Mouse (Mus musculus): ENCODE measurements around the gene Med16.

The Med16 gene

DNA sequence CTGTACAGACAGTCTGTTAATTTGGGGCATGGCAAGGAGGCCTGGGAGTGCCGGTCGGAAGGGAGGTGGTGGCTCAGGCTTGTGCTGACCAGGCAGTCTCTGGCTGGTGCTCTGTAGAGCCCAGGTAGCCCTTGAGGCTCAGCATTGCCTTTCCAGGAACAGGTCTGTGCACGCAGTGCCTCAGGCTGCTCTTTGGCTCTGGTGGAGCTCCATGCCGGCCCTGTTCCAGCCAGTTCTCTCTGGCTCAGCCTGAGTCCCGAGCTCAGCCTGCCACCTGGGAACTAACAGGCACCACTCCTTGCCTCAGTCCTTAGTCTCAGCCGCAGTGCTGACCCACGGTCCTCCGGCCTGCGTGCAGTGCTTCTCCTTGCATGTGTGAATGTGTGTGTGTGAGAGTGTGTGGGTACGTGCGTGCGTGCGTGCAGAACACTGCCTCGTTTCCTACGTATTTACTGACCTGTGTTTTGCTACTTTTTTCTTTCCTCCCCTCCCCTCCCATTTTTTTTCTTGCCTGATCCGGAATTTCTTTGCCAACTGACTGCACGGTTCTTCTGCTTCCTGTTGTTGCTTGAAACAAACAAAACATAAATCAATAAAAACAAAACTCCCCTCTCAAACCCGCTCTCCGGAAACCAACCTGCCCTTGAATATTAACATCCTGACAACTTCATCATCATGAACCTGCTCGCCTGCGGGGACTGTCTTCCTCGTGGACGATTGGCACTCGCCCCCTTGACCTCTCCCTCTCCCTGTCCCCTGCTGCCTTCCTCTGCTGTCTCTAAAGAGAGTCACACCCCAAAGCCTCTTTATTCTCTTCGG lies 47.3 kb downstream of the Med16 start:
- no peak for DNase-seq (ENCODE audit: low read depth in 1 of 2, low spot score in 2 of 2)

DNA sequence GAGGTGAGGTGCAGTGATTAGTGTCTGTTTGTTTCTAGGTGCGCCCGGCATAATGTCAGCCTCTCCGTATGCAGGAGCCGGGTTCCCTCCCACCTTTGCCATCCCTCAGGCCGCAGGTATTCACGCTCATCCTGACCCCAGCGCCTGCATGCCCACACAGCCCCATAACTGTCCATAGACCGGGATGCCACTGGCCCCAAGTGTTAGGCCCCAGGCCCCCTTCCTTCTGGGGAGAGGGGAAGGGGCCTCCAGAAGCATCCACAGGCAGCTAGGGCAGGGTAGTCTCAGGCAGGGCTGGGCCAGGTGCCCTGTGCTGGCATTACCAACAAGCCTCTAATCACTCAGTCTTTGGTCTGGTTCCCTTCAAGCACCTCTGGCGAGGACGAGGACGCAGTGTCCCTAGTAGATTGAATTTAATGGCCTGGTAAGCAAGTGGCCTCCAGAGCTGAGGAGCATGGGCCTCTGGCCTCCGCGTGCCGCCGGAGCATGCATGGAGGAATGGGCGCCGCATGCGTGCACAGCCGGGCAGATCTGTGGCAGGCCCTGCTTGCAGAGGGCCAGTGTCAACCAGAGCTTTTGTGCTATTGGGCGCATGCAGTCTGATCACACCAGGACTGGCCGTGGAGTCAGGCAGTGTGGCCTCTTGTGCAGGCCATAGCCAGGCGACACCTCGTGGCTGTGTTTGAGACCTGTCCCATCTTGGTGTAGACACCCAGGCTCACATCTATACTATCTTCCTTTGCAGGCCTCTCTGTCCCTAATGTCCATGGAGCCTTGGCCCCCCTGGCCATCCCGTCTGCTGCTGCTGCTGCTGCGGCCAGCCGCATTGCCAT lies 48.4 kb downstream of the Med16 start:
- no peak for DNase-seq (ENCODE audit: low read depth in 1 of 2, low spot score in 2 of 2)

DNA sequence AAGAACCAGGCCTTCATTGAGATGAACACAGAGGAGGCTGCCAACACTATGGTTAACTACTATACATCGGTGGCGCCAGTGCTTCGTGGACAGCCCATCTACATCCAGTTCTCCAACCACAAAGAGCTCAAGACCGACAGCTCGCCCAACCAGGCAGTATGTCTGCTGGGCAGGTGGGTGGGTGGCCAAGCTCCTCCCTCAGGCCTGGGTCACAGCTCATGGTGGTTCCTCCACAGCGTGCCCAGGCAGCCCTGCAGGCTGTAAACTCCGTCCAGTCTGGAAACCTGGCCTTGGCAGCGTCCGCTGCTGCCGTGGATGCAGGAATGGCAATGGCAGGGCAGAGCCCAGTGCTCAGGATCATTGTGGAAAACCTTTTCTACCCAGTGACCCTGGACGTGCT lies 49.6 kb downstream of the Med16 start:
- no peak for DNase-seq (ENCODE audit: low read depth in 1 of 2, low spot score in 2 of 2)

DNA sequence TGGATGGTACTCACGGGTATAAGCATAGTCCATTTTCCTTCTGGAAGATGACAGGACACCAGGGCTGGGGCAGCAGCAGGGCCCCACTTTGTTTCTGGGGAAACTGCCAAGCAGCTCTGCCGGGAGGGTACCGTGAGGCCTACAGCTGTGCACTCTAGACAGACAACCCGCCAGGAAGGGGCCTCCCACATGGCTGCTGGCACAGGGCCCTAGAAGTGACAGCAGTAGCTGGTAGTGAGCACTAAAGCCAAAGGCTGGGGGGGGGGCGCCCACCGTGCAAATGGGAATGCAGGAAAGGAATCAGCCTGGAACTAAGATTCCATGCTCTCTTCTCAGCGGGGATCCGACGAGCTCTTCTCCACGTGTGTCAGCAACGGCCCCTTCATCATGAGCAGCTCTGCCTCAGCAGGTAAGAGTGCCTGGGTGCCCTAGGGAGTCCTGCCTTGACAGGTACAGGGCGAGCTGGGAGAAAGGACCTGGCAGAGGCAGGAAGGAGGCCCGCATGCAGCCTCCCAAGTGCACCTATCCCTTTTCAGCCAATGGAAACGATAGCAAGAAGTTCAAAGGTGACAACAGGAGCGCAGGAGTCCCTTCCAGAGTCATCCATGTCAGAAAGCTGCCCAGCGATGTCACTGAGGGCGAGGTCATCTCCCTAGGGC lies 50.2 kb downstream of the Med16 start:
- DNase-seq (ENCODE audit: low read depth in 1 of 2, low spot score in 2 of 2): no peak

DNA sequence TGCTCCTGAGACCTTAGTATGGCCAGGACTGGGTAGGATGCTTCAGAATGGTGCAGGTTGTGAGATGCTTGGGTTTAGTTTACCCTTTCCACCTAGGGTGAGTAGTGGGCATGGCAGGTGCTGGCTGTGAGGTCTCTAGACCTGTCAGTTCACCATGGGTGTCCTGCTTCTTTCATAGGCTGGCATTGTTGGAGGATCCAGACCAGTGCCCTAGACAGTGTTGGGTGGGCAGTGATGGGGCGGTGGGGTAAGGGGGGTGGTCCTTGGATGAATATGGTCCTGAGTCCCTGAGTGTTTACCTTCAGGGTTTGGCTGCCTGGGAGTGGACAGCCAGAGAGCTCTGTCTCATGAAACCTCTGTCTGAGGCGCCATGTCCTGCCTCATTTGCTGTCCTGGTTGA lies 50.8 kb downstream of the Med16 start:
- no peak for DNase-seq (ENCODE audit: low read depth in 1 of 2, low spot score in 2 of 2)

DNA sequence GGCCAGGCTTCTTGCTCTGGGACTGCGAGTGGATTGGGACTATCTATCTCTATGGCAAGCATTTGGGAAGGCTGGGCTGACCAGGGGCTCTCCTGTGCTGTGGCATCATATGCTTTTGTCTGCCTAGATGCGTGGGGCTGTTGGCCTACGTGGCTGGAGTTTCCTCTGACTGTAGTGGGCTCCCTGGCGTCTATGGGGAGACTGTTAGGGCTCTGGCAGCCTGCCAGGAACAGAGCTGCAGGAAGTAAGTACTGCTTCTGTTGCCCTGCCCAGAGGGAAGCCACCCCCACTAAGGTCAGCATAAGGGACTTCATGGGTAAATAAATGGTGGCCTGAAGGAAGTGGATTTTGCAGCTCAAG lies 51.3 kb downstream of the Med16 start:
- peak in 1 of 2 experiments; percentile 47 for DNase-seq (ENCODE audit: low read depth in 1 of 2, low spot score in 2 of 2)

DNA sequence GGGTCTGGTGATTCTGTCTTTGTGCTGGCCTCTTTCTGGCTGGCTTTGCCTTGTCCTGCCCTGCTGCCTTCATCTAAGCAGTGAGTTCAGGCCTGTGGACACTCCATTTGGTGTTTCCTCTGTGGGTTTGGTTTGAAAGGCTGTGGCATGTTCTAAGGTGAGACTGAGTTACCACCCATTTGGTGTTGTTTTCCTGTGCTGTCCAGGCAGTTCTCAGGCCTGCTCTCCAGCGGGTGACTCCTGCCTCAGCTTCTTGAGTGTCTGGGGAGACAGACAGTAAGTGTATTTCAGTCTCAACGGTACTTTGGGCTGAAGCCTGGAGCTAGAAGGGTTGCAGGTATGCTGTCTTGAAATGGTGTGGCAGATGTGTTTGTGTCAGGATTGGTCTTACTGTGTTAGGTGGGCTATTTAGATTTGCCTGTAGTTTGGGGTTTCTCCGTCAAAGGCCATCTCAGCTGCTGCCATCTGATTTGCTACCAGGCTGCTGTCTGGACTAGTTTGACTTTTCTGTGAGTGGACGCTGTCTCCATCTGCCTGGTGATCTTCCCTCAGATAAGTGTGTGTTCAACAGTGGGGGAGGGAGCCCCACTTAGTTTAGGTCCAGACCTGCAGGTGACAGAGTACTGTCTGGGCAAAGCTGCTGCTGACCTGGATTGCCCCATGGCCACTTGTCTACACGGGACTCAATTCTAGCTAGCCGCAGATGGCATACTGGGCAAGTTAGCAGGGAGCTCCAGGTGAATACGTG lies 51.8 kb downstream of the Med16 start:
- no peak for DNase-seq (ENCODE audit: low read depth in 1 of 2, low spot score in 2 of 2)

DNA sequence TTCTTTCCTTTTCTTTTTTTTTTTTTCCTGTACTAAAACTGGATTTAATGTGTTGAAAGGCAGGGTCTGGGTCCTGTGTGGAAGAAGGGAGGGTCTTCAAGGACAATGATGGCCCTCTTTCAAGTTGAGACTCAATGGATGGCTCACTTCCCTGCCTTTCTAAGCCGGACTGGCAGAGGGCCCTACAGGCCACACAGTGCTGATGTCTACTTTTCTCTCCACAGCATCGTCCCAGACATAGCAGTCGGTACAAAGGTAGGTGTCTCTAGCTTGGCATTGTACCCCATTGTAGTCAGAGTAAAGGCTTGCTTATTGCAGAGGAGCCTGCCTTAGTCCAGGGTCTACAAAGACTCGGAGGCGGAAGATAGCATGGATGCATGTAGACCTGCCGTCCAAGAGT lies 52.4 kb downstream of the Med16 start:
- DNase-seq (ENCODE audit: low read depth in 1 of 2, low spot score in 2 of 2): no peak

DNA sequence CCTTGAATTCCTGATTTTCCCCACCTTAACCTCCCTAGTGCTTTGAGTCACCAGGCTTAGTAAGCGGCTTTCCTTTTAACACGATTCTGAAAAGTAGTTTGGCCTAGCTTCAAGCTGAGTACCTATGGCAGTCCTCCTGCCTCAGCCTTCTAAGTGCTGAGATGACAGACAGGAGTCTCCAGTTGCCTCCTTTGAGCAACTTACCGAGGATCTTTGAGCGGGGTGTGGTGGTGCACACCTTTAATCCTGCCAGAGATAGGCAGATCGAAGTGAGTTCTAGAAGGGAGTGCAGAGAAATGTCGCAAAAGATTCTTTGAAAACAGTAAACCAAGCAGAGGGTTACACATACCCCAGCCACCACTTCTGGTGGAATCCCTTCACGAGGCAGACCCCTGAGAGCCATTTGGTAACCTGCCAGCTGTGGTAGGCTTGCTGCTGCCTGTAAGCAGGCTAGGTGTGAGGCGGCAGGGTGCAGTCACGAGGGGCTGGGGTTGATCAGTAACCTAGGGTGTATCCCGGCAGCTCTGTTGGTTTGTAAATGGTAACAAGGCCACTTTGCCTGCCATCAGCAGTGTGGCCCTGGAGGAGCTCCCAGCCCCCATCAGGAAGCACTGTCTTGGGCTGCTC lies 53.1 kb downstream of the Med16 start:
- DNase-seq (ENCODE audit: low read depth in 1 of 2, low spot score in 2 of 2): no peak

DNA sequence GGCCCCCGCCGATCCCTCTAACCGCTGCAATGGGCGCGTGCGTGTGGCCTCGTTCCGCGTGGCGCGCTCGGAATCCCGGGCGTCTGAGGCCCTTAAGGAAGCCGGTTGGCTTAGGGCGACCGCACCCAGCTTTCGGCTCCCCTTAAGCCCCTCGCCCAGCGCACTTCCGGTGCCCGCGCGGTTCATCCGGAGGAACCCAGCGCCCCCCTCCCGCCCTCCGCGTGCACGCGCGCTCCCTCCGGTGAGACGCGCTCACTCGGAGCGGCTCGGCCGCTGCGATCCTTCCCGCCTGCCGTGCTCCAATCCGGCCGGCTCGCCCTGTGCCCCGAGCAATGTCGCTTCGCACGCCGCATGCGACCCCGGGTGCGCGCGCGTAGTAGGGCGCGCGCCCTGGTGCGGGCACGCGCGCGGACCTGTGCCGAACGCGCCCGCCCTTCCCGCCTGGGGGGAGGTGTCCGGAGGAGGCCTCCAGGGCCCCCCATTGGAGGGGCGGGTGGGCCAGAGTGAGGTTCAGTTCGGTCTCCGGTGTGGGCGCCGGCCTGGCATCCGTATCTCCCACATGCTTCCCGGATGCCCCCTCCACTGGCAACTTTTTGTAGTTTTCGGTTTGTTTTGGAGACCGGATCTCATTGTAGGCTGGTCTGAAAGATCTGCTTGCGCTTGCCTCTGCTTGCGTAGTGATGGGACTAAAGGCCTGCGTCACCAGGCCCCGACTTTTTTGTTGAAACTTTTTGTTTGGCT lies 53.8 kb downstream of the Med16 start:
- no peak for DNase-seq (ENCODE audit: low read depth in 1 of 2, low spot score in 2 of 2)

DNA sequence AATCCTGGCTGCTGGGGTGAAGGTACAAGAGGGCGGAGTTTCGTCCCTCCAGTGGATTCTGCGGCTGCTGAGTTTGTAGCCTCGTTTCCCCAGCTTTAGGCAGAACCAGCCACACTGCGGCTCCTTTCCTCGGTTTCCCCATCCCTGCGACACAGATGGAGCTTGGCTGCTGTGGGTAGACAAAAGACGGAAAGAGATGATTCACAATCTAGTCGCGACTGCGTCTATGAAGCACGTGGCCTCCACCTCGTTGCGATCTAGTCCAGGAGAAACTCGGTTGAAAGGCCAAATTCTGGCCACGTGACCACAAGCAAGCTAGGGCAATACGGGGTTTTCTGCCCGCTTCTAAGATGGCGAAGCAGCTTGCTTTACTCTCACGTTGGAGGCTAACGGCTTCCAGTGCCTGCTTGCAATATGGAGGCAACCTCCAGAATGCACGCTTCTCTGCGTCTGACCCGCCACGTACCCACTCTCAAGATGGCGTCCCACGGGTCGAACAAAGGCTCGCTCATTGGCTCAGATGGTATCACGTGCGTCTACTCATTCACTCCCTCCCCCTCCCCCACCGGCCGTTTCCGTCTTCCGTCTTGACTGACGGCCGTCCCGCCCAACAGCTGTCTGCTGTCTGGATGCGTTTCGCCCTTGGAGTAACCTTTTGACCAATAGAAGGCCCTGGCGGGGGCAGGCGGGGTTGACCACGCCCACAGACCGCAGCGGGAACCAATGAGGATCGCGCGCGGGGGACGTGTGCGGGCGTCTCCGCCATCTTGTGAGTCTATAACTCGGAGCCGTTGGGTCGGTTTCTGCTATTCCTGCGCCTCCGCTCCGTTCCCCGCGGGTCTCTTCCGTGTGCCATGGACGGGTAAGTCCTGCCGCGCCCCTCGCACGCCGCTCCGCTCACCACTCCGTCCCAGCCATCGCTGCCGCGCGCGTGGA lies 54.6 kb downstream of the Med16 start, which contains the start of gene Ptbp1:
TSS of gene Ptbp1 (plus strand) at position 568 of the 936 bp plus-strand sequence.
- DNase-seq (ENCODE audit: low read depth in 1 of 2, low spot score in 2 of 2): peak; percentile 96 to 97

DNA sequence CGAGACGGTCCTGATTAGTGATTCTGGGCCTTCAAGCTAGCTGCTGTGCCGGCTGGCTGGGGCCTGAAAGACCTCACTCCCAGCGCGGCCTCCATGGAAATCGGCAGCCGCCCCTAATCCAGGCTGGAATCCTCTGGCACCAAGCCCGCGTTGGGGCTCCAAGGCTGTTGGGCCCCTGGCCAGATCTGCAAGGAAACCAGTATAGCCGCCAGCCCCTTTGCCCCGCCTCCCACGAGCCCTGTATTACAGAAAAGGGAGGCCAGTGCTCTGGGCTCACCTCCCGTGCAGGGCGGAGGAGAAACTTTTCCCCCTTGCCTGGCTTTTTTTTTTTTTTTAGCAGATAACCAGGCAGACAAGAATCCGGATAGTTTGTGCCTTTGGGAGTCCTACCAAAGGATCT lies 55.3 kb downstream of the Med16 start:
- DNase-seq (ENCODE audit: low read depth in 1 of 2, low spot score in 2 of 2): no peak

DNA sequence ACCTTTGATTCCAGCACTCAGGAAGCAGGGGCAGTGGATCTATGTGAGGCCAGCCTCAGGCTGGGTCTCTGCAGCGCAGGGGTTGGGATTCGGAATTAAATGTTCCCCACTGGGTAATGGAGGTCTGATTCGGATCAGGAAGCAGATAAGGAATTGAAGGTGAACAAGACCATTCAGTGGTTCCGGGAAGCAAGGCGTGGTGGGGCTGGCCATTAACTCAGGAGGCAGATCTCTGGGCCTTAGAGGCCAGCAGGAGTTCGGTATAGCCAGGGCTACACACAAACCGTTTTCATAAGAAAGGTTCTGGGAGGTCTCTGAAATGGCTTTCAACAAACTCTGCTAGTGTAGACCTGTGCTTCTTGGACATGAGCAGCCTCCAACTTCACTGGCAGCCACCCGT lies 55.9 kb downstream of the Med16 start:
- no peak for DNase-seq (ENCODE audit: low read depth in 1 of 2, low spot score in 2 of 2)

DNA sequence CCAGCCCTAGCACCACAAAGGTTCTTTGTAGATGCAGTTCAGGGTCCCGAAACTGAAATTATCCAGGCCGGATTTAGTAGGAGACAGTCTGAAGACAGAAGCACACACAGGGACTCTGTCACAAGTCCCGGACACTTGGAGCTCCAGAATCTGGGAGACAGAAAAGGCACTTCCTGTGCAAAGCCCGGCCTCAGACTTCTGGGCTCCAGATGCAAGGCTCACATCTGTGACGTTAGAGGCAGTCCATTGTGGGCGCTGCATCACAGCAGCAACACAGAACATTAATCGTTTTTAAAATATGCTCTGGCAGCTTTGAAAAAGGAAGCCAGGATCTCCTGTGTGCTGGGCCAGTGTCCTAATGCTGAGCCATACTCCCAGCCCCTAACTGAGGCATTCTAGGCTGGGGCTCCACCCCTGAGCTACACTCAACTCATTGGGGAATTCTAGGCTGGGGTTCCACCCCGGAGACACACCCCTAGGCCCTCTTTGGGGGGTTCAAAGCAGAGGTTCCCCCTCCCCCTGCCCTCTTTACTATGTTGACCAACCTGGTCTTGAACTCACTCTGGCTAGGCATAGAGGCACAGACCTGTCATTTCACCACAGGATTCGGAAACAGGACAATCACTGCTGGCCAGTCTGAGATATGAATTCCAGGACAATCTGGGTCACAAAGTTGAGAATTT lies 56.5 kb downstream of the Med16 start:
- DNase-seq (ENCODE audit: low read depth in 1 of 2, low spot score in 2 of 2): no peak

DNA sequence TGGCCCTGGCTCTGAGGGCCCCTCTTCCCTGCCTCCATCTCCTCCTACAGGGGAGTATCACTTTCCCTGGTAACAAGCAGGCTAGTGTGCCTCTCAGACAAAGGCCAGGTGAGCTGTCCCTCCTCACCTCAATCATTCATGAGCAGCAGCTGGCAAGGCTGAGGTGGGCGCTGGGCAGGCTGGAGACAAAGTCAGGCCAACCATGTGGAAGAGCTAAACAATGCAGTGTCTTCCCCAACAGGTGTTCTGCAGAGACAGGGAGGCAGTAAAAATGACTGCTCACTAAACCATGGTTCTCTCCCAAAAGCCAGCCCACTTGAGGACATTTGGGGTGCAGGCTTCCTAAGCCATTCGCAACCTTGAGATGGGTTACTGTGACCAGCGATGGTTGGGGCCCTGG lies 57.1 kb downstream of the Med16 start:
- no peak for DNase-seq (ENCODE audit: low read depth in 1 of 2, low spot score in 2 of 2)

DNA sequence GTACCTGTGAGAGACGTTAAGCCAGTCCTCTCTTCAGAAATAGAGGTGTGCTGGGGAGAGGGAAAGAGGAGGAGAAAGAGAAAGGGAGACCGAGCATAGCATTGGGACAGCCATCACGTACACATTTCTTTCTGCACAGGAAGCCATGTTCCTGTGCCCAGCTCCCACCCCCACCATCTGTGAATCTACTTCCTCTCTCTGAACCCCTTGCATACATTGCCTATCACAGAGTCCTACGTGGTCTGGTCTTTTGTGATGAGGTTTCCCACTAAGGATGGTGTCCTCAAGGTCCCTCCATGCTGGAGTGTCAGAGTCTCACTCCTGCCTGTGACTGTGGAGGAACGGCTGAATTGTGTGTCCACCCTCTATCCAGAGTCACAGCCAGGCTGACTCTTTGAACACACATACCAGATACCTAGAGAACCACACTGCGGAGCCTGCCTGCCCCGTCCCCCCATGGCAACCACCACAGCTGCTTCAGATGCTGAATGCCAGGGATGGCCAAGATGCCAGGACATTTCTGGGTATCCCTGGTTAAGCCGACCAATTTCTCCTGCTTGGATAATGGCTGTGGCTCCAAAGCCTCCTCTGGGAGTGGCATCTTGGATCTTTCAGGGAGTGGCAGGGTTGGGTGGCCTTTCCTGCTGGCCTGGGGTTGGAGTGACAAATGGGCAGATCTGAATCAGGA lies 58.6 kb downstream of the Med16 start:
- no peak for DNase-seq (ENCODE audit: low read depth in 1 of 2, low spot score in 2 of 2)

DNA sequence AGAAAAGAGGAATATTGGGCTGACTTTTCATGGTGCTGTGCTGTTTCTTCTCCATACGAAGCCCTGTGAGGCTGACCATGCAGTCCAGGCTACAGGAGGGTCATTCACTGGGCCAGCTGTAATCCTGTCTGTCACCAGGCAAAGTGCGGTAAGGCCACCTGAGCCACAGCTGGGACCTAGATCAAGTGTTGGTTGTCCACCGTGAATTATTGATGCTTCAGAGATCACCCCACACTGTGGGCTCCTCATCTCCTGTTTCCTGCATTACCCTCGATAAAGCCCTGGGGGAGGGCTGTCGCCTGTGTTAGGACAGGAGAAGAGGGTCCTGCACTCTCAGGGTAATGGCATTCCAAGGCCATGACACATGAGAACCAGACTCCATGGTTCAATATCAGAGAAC lies 62.2 kb downstream of the Med16 start:
- no peak for DNase-seq (ENCODE audit: low read depth in 1 of 2, low spot score in 2 of 2)
